Mouse (Mus musculus) brain, embryonic 14.5 days (tissue): ENCODE measurements around the gene Esrra. TPM values are rescaled to one million over a fixed set of nuclear protein-coding genes. Genes with fewer than 3 reads are reported as not detected.
A peak's percentile ranks its signal among the peaks of the same experiment; 100 is the strongest.

ENCODE experiments used
- DNase-seq: peaks from one replicate; pipeline ENCODE4 v3.0.0-alpha.2; 2011; ENCODE audit warnings: low read depth
- CTCF ChIP-seq: fragments of 200-500 bp; IDR thresholded peaks from 2 replicates; pipeline ENCODE4 v1.5.1; 2012; ENCODE audit warnings: inconsistent platforms, mild to moderate bottlenecking, moderate library complexity, borderline replicate concordance; ENCODE audit not compliant: insufficient read depth, insufficient read length; ENCODE audit errors: extremely low read depth
- POLR2A ChIP-seq: fragments of 200-500 bp; IDR thresholded peaks from 2 replicates; pipeline ENCODE4 v1.6.1; 2012; ENCODE audit warnings: mild to moderate bottlenecking, inconsistent platforms, borderline replicate concordance; ENCODE audit not compliant: poor library complexity, insufficient read depth, insufficient read length, severe bottlenecking; ENCODE audit errors: extremely low read depth
- polyA plus RNA-seq: library from polyadenylated mRNA; depleted of rRNA; stranded (reverse); fragments of >200 nt; gene quantifications from 2 replicates; pipeline ENCODE4 v1.2.3, GENCODE M21; 2012

Esrra gene
- polyA plus RNA-seq, 1 experiment: 35.5 TPM

GRCm38 (mm10) chr19:6913991-6914390 lies 7.6 kb downstream of the Esrra start:
- no peak for TF ChIP-seq POLR2A
- no peak for TF ChIP-seq CTCF
- no peak for DNase-seq

- TF ChIP-seq CTCF (no peak), POLR2A (no peak)
- no peak for DNase-seq
These were observed 8.6 kb downstream of the Esrra start for GRCm38 (mm10) chr19:6913036-6913435.

- TF ChIP-seq CTCF: no peak
- no peak for TF ChIP-seq POLR2A
- DNase-seq: no peak
These were observed 9.2 kb downstream of the Esrra start for GRCm38 (mm10) chr19:6912205-6912970.

GRCm38 (mm10) chr19:6911101-6912074 lies 10.2 kb downstream of the Esrra start:
- no peak for DNase-seq

GRCm38 (mm10) chr19:6910306-6910705 lies 11.3 kb downstream of the Esrra start:
- DNase-seq: peak; percentile 58

More at GRCm38 (mm10) chr19:6911101-6912074, 10.2 kb downstream of the Esrra start:
- no peak for TF ChIP-seq POLR2A
- TF ChIP-seq CTCF: no peak

GRCm38 (mm10) chr19:6909507-6910289 lies 11.9 kb downstream of the Esrra start, which contains the start of the genes Trmt112 and Prdx5:
Gene Trmt112, plus strand, starts transcription at chr19:6909698.
Gene Prdx5, minus strand, starts transcription at chr19:6910106.
- TF ChIP-seq POLR2A (peak; percentile 51; the same call in 1 of the 2 replicates), CTCF (no peak)
- peak; percentile 99 for DNase-seq

GRCm38 (mm10) chr19:6909021-6909420 lies 12.6 kb downstream of the Esrra start:
- TF ChIP-seq POLR2A (no peak), CTCF (no peak)
- DNase-seq: no peak

- no peak for TF ChIP-seq POLR2A
- no peak for TF ChIP-seq CTCF
- DNase-seq: no peak
These were observed 13.6 kb downstream of the Esrra start for GRCm38 (mm10) chr19:6907811-6908540.

- TF ChIP-seq POLR2A: no peak
- TF ChIP-seq CTCF: no peak
- DNase-seq: no peak
These were observed 14.5 kb downstream of the Esrra start for GRCm38 (mm10) chr19:6907094-6907493.

- DNase-seq: no peak
- TF ChIP-seq CTCF: no peak
- no peak for TF ChIP-seq POLR2A
These were observed 15.4 kb downstream of the Esrra start for GRCm38 (mm10) chr19:6906199-6906598.
